Mouse (Mus musculus) heart, adult 2 months (tissue): ENCODE results near the gene Olfr464. TPM values are rescaled to one million over a fixed set of nuclear protein-coding genes. Genes with fewer than 3 reads are reported as not detected.
"Not testable (repeated sequence)": the region's sequence is repeated elsewhere in the genome, so short reads cannot be mapped to it uniquely, and the experiment has no call there.

ENCODE experiments used
- DNase-seq, 2 experiments: peaks; one replicate each; pipeline ENCODE4 v3.0.0; 2021
- H3K27ac ChIP-seq: fragments of 200-600 bp; 2 replicates; pipeline ENCODE4 v1.8.1; 2022
- H3K27me3 ChIP-seq: fragments of 200-500 bp; 2 replicates; pipeline ENCODE4 v1.6.1; 2012; ENCODE audit warnings: mild to moderate bottlenecking, low read length, inconsistent platforms, mixed read lengths; ENCODE audit not compliant: control insufficient read depth, insufficient read depth
- H3K36me3 ChIP-seq: fragments of 200-500 bp; 2 replicates; pipeline ENCODE4 v1.6.1; 2012; ENCODE audit warnings: low read length, inconsistent platforms; ENCODE audit not compliant: control insufficient read depth, insufficient read depth
- H3K4me1 ChIP-seq: fragments of 200-500 bp; 2 replicates; pipeline ENCODE4 v1.6.1; 2011; ENCODE audit warnings: low read length; ENCODE audit not compliant: control insufficient read depth, insufficient read depth
- H3K4me3 ChIP-seq: fragments of 200-600 bp; 2 replicates; pipeline ENCODE4 v1.8.1; 2022
- H3K79me2 ChIP-seq: fragments of 200-500 bp; replicated peaks from 2 replicates; pipeline ENCODE4 v1.6.1; 2012; ENCODE audit warnings: mild to moderate bottlenecking, inconsistent platforms, low read length, moderate library complexity, mixed read lengths; ENCODE audit not compliant: control insufficient read depth, insufficient read depth
- H3K9ac ChIP-seq: fragments of 200-500 bp; 2 replicates; pipeline ENCODE4 v1.6.1; 2012; ENCODE audit warnings: low read depth, mild to moderate bottlenecking, control low read depth, inconsistent platforms, low read length, mixed read lengths
- CTCF ChIP-seq: fragments of 200-600 bp; IDR thresholded peaks from 2 replicates; pipeline ENCODE4 v1.8.1; 2022; ENCODE audit warnings: antibody characterized with exemption, mild to moderate bottlenecking, moderate library complexity
- EP300 ChIP-seq: fragments of 200-500 bp; IDR thresholded peaks from 2 replicates; pipeline ENCODE4 v1.6.1; 2011; ENCODE audit warnings: low read depth, low read length, control low read depth; ENCODE audit not compliant: insufficient read depth
- POLR2A ChIP-seq: fragments of 200-500 bp; IDR thresholded peaks from 2 replicates; pipeline ENCODE4 v1.6.1; 2011; ENCODE audit warnings: mild to moderate bottlenecking, low read depth, low read length, control low read depth; ENCODE audit not compliant: insufficient read depth
- WGBS: fragments of 180-500 bp; shearing (Covaris S2); methylation state at CpG from one replicate; pipeline ENCODE4 v1.1.7; 2018; 5-methylcytosine and 5-hydroxymethylcytosine counted together
- intact Hi-C: fragments of 180-260 bp; cut with DNase I; formaldehyde crosslinking; loops from one replicate; pipeline ENCODE4 v1.15.1; 2025
- polyA plus RNA-seq: library from polyadenylated mRNA; depleted of rRNA; stranded (reverse); fragments of >200 nt; gene quantifications from 2 replicates; pipeline ENCODE4 v1.2.3, GENCODE M21; 2012; rRNA removed
- total RNA-seq, 2 experiments: library from RNA; stranded (reverse); gene quantifications; 2 replicates each; pipeline ENCODE4 v1.2.3; 2021

Olfr464 gene
- total and polyA plus RNA-seq, 3 experiments = not detected

GRCm38 (mm10) chr11:87875436-87875835 lies 45.3 kb downstream of the Olfr464 start, which contains the start of gene Epx:
Epx (minus strand) TSS chr11:87875536.
- Histone ChIP-seq H3K27ac (no peak within 1 kb of the TSS), H3K36me3 (no peaks in the 10 kb centered on the region), H3K4me1 (no peaks in the 10 kb centered on the region), H3K4me3 (no peak within 1 kb of the TSS), H3K79me2 (no peaks in the 10 kb centered on the region), H3K27me3 (no peaks in the 10 kb centered on the region), H3K9ac (no peak within 1 kb of the TSS)
- DNase-seq = no peak
- intact Hi-C loops = no loop called here
- TF ChIP-seq CTCF (no peak), POLR2A (no peak), EP300 (no peak)
- WGBS = 78% methylated on average over 6 of the region's 6 CpGs

- Histone ChIP-seq H3K27ac (no peak overlapping the region), H3K27me3 (no peaks in the 10 kb centered on the region), H3K36me3 (no peaks in the 10 kb centered on the region), H3K79me2 (no peaks in the 10 kb centered on the region), H3K4me1 (no peaks in the 10 kb centered on the region), H3K4me3 (no peak overlapping the region), H3K9ac (no peak overlapping the region)
- DNase-seq = no peak
- 31% methylated on average over 8 of the region's 8 CpGs for WGBS
- intact Hi-C loops = no loop called here
- TF ChIP-seq EP300 = no peak
- TF ChIP-seq POLR2A = no peak
- TF ChIP-seq CTCF = no peak
Observed at GRCm38 (mm10) chr11:87871766-87872165, 49.0 kb downstream of the Olfr464 start.

GRCm38 (mm10) chr11:87870096-87870495 lies 50.7 kb downstream of the Olfr464 start:
- Histone ChIP-seq H3K79me2 (no peaks in the 10 kb centered on the region), H3K27me3 (no peaks in the 10 kb centered on the region), H3K9ac (no peak overlapping the region), H3K27ac (no peak overlapping the region), H3K4me1 (no peaks in the 10 kb centered on the region), H3K36me3 (no peaks in the 10 kb centered on the region), H3K4me3 (no peak overlapping the region)
- no peak for TF ChIP-seq POLR2A
- no peak for TF ChIP-seq CTCF
- TF ChIP-seq EP300 = no peak
- WGBS = 82% methylated on average over 2 of the region's 2 CpGs
- no peak for DNase-seq
- intact Hi-C loops = no loop called here

GRCm38 (mm10) chr11:87866891-87867290 lies 53.9 kb downstream of the Olfr464 start:
- H3K79me2 ChIP-seq, DNase-seq, H3K4me3 ChIP-seq, H3K4me1 ChIP-seq, H3K27ac ChIP-seq, H3K27me3 ChIP-seq, H3K9ac ChIP-seq, intact Hi-C loops, H3K36me3 ChIP-seq: not testable (repeated sequence)
- 81% methylated on average over 1 of the region's 2 CpGs for WGBS
- TF ChIP-seq CTCF = 0 out of 2 replicates have a peak, but pooled peaks have one; percentile 4

Other genes starting within 250 kb of the Olfr464 start
- 10 to 100 TPM; 41.4 to 44.6 TPM for gene Supt4a, start 183.4 kb downstream of the Olfr464 start, total RNA-seq
- 47.5 and 80.4 TPM in 2 replicates for gene Supt4a, start 183.4 kb downstream of the Olfr464 start, polyA plus RNA-seq
- gene Tspoap1, start 160.4 kb downstream of the Olfr464 start, total RNA-seq = not detected
- gene Tspoap1, start 160.4 kb downstream of the Olfr464 start, polyA plus RNA-seq = 0.09 and 0.66 TPM in 2 replicates
- not detected for gene Mpo, start 127.4 kb downstream of the Olfr464 start, total RNA-seq
- gene Mpo, start 127.4 kb downstream of the Olfr464 start, polyA plus RNA-seq = 0.10 TPM in 1 of 2 replicates, not detected in the other
- gene Lpo, start 92.7 kb downstream of the Olfr464 start, total RNA-seq = not detected
- 0.04 TPM in 1 of 2 replicates, not detected in the other for gene Lpo, start 92.7 kb downstream of the Olfr464 start, polyA plus RNA-seq
- 1 to 10 TPM; 2.2 to 2.9 TPM for gene Mks1, start 67.8 kb downstream of the Olfr464 start, total RNA-seq
- 4.6 and 5.4 TPM in 2 replicates for gene Mks1, start 67.8 kb downstream of the Olfr464 start, polyA plus RNA-seq
- gene Epx, start 45.4 kb downstream of the Olfr464 start, total RNA-seq = not detected
- gene Epx, start 45.4 kb downstream of the Olfr464 start, polyA plus RNA-seq = not detected in 2 replicates
- not detected for gene Olfr462, start 28.7 kb downstream of the Olfr464 start, total RNA-seq
- gene Olfr462, start 28.7 kb downstream of the Olfr464 start, polyA plus RNA-seq = not detected in 2 replicates
- not detected for gene Olfr463, start 23.6 kb downstream of the Olfr464 start, total RNA-seq
- gene Olfr463, start 23.6 kb downstream of the Olfr464 start, polyA plus RNA-seq = not detected in 2 replicates
- gene Dynll2, start 66.6 kb upstream of the Olfr464 start, total RNA-seq = 100 to 1,000 TPM; 361 to 396 TPM
- 225 and 357 TPM in 2 replicates for gene Dynll2, start 66.6 kb upstream of the Olfr464 start, polyA plus RNA-seq
- 10 to 100 TPM; 99.5 to 99.7 TPM for gene Srsf1, start 126.4 kb upstream of the Olfr464 start, total RNA-seq
- gene Srsf1, start 126.4 kb upstream of the Olfr464 start, polyA plus RNA-seq = 39.3 and 86.5 TPM in 2 replicates
- gene Vezf1, start 147.3 kb upstream of the Olfr464 start, total RNA-seq = 10 to 100 TPM; 37.9 to 49.8 TPM
- gene Vezf1, start 147.3 kb upstream of the Olfr464 start, polyA plus RNA-seq = 22.6 and 34.5 TPM in 2 replicates
- 10 to 100 TPM; 49.8 to 55.0 TPM for gene Cuedc1, start 177.1 kb upstream of the Olfr464 start, total RNA-seq
- 36.2 and 38.7 TPM in 2 replicates for gene Cuedc1, start 177.1 kb upstream of the Olfr464 start, polyA plus RNA-seq